Mouse (Mus musculus) activated CD4-positive, CD25-positive, alpha-beta regulatory T cell (primary cell): ENCODE data around the gene Otor. TPM values are rescaled to one million over a fixed set of nuclear protein-coding genes. Genes with fewer than 3 reads are reported as not detected.

Experiments used
- polyA plus RNA-seq, 2 experiments: library from polyadenylated mRNA; unstranded; fragments of 100-300 nt; shearing (Covaris generic); gene quantifications; one replicate each; pipeline ENCODE4 v1.2.1; 2017

Otor gene
- polyA plus RNA-seq = under 1 TPM in 1 of 2 experiments, not detected in 1; 0.31 TPM

DNA sequence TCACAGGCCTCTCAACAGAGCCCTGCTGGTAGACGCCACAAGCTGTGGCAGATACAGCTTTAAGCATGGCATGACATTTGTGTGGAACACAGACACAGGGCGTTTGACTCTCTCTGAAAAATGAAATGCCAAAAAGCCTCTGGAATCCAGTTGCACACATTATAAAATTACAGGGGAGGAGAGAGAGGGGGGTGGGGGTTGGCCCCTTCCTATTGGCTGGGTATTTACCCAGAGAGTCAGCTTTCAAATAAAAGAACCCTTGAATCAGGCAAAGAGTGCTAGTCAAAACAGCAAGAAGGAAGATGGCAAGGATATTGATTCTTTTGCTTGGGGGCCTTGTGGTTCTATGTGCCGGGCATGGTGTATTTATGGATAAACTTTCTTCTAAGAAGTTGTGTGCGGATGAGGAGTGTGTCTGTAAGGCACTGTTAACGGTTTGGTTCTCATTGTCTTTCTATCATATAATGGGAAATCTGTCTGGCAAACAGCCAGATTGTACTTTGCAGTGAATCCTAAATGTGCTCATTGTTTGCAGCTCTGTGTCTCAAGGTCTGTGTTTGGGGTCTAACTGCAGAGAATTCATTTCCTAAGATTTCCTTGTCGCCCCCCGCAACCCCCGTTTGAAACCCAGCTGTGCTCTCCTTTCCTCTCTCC is at the start of gene Otor:
Gene Otor (plus strand): TSS at position 276 of the 654 bp plus-strand sequence.

DNA sequence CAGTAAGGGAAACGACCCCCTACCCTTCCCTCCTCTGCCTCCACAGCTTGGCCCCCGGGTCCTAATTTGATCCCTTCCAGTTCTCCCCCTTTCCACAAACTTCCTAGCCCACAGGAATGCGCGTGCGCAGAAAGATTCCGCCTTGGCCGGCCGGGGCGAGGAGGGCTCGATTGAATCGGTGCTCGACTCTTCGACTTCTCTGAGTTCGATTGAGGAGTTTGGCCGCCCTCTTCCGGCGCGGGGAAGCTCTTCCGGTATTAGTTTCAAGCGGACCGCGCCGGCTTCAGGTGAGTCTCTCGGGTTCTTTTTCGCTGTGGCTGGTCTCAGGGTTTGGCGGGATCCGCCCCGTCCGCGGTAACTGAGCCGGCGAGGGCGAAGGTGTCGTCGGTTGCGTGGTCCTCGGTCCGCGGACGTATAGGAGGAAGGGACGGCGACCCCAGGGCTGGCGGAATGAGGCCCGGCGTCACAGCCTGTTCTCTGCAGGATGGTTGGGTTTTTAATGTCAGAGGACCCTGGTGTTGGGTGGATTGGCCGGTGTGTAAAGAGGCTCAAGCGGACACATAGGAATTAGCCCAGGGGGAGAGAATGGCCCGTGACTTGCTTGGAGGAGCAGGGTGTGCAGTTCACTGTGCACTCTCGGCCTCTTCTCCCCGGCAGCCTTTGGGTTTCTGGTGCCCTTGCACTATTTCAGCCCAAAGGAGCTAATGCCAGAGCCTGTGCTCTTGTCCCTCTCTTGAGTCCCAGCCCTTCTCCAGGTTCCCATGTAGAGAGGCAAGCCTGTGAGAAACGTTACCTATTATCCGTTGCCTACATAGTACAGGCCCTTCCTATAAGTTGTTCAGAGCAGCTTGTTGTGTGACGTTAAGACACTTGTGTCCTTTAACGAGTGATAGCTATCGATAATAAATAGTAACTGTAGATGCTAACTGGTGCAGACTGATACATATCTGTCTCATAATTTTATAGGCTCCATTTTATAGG is 15.2 kb upstream of the Otor start, which contains the start of gene Snrpb2:
Gene Snrpb2 (plus strand): TSS at position 228 of the 981 bp plus-strand sequence.

Other genes starting within 250 kb of the Otor start
- 10 to 100 TPM; 13.7 TPM for gene Kif16b, start 176.9 kb upstream of the Otor start, polyA plus RNA-seq
- 10 to 100 TPM; 71.1 to 75.8 TPM for gene Snrpb2, start 15.4 kb upstream of the Otor start, polyA plus RNA-seq